Mouse (Mus musculus) thymus, adult 2 months (tissue): ENCODE data around the gene Gab3. TPM values are rescaled to one million over a fixed set of nuclear protein-coding genes. Genes with fewer than 3 reads are reported as not detected.
A peak's percentile ranks its signal among the peaks of the same experiment; 100 is the strongest.
"Not testable (repeated sequence)": the region's sequence is repeated elsewhere in the genome, so short reads cannot be mapped to it uniquely, and the experiment has no call there.

ENCODE experiments used
- DNase-seq: peaks from one replicate; pipeline ENCODE4 v3.0.0; 2021
- H3K27ac ChIP-seq: fragments of 200-500 bp; 2 replicates; pipeline ENCODE4 v1.5.1; 2012; ENCODE audit warnings: low read length, control low read depth; ENCODE audit not compliant: control insufficient read depth, insufficient read depth
- H3K27me3 ChIP-seq: fragments of 200-500 bp; 2 replicates; pipeline ENCODE4 v1.6.1; 2012; ENCODE audit warnings: mild to moderate bottlenecking, low read length, moderate library complexity, mixed read lengths; ENCODE audit not compliant: control insufficient read depth, insufficient read depth
- H3K36me3 ChIP-seq: fragments of 200-500 bp; 2 replicates; pipeline ENCODE4 v1.6.1; 2012; ENCODE audit warnings: mild to moderate bottlenecking, low read length, moderate library complexity; ENCODE audit not compliant: control insufficient read depth, insufficient read depth
- H3K4me1 ChIP-seq: fragments of 200-500 bp; replicated peaks from 2 replicates; pipeline ENCODE4 v1.6.1; 2012; ENCODE audit warnings: low read length; ENCODE audit not compliant: control insufficient read depth, insufficient read depth
- H3K4me3 ChIP-seq: fragments of 200-500 bp; 2 replicates; pipeline ENCODE4 v1.5.1; 2012; ENCODE audit warnings: mild to moderate bottlenecking, low read length, control low read depth, moderate library complexity; ENCODE audit not compliant: control insufficient read depth, insufficient read depth
- CTCF ChIP-seq: fragments of 200-500 bp; IDR thresholded peaks from 2 replicates; pipeline ENCODE4 v1.5.1; 2012; ENCODE audit warnings: mild to moderate bottlenecking, control low read depth, low read length, moderate library complexity, borderline replicate concordance; ENCODE audit not compliant: control insufficient read depth, poor library complexity, insufficient read depth; ENCODE audit errors: extremely low read depth
- POLR2A ChIP-seq: fragments of 200-500 bp; IDR thresholded peaks from 2 replicates; pipeline ENCODE4 v1.6.1; 2012; ENCODE audit warnings: mild to moderate bottlenecking, low read length, control low read depth, moderate library complexity; ENCODE audit not compliant: control insufficient read depth, poor library complexity, insufficient read depth; ENCODE audit errors: extremely low read depth
- WGBS: fragments of 180-500 bp; shearing (Covaris S2); methylation state at CpG from one replicate; pipeline ENCODE4 v1.1.7; 2018; 5-methylcytosine and 5-hydroxymethylcytosine counted together
- polyA plus RNA-seq: library from polyadenylated mRNA; depleted of rRNA; stranded (reverse); fragments of >200 nt; gene quantifications from 2 replicates; pipeline ENCODE4 v1.2.3, GENCODE M21; 2012; rRNA removed

Gab3 gene
- polyA plus RNA-seq, 1 experiment, result 3.0 TPM

DNA sequence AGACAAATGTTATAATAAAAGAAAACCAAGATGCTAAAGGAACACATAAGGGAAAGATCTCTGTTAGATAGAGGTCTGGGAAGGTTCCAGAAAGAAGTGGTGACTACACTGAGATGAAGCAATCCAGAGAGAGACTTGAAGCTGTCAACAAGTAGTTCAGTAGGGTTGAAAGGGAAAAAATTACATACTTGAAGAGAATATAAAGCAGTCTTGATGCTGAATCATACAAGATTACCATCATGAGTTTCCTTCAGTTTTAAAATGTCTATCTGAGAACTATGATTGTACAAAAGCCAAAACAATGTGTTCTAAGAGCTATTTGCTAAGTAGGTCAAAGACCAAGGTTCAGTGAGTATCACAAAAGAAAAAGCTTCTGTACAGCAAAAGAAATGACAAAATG is 48.6 kb downstream of the Gab3 start:
- Histone ChIP-seq H3K4me1 (no peaks in the 10 kb centered on the region), H3K27me3 (no peaks in the 10 kb centered on the region), H3K4me3 (no peak overlapping the region), H3K27ac (no peak overlapping the region), H3K36me3 (no peaks in the 10 kb centered on the region)
- TF ChIP-seq POLR2A (no peak), CTCF (no peak)
- no peak for DNase-seq

DNA sequence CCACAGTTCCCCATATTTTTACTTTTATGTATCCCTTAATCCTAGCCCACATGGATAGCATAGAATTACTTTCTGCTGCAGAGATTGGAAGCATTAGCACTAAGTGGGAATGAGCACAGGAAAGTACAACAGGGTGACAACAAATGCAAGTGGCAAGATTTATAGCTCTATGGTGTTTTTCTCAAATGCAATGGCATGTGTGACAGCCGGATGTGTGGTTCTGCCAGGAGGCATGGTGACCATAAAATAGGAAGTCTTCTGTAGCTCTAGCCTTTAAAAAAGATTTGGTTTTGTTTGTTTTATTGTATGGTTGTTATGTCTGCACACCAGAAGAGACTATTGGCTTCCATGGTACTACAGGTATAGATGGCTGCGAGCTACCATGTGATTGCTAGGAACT is 50.1 kb downstream of the Gab3 start:
- no peaks in the 10 kb centered on the region for H3K4me1 ChIP-seq
- H3K27ac ChIP-seq, result no peak overlapping the region
- TF ChIP-seq POLR2A (no peak), CTCF (no peak)
- no peak overlapping the region for H3K4me3 ChIP-seq
- H3K36me3 ChIP-seq, result no peaks in the 10 kb centered on the region
- WGBS, result 47% methylated on average over 2 of the region's 2 CpGs
- H3K27me3 ChIP-seq, result no peaks in the 10 kb centered on the region
- DNase-seq, result no peak

DNA sequence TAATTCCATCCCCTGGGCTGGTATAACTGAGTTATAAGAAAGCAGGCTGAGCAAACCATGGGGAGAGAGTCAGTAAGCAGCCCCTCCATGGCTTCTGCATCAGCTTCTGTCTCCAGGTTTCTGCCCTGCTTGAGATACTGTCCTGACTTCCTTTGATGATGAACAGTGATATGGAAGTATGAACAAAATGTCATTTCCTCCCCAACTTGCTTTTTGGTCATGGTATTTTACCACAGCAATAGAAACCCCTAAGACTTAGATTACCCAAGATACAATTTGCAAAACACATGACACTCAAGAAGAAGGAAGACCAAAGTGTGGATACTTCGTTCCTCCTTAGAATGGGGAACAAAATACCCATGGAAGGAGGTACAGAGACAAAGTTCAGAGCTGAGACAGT is 51.2 kb downstream of the Gab3 start:
- H3K27me3 ChIP-seq, H3K4me1 ChIP-seq, H3K36me3 ChIP-seq, DNase-seq, H3K27ac ChIP-seq, H3K4me3 ChIP-seq: not testable (repeated sequence)
- 9% methylated on average over 1 of the region's 1 CpGs for WGBS

DNA sequence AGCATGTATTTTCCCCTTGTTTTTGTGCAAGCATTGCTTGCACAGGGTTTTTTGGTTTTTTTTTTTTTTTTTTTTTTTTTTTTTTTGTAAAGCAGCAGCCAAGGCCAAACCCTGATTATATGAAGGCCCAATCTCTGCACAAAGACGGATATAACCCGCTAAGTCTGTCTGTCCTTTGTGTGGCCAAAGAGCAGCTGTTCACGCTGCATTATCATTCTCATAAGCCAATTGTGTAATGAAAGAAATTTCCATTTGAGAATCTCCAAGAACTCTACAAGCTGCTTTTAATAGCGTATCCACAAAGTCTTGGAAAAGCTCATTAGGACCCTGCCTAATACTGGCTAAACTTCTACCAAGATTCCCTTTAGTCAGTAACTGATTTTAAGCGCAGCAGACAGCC is 101.5 kb downstream of the Gab3 start:
- WGBS, result 97% methylated on average over 5 of the region's 5 CpGs
- TF ChIP-seq CTCF (no peak), POLR2A (no peak)
- H3K27me3 ChIP-seq, result no peaks in the 10 kb centered on the region
- no peaks in the 10 kb centered on the region for H3K4me1 ChIP-seq
- DNase-seq, result no peak
- H3K27ac ChIP-seq, result no peak overlapping the region
- H3K4me3 ChIP-seq, result no peak overlapping the region
- H3K36me3 ChIP-seq, result no peaks in the 10 kb centered on the region

DNA sequence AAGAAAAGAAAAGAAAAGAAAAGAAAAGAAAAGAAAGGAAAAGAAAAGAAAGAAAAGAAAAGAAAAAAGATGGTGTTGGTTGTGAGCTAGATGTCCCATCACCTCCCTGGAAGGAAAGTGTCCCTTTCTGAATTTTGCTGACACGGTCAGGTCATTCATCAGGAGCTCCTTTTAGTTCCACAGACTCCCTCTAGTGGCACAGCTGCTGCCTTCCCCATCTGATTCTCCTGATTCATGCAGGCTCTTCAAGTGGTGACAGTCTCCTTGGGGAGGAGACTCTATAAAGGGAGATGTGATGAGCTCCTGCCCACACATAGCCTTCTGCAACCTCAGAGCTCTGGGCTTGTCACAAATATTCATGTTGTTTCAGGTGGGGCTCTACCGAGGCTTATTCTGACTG is 122.4 kb downstream of the Gab3 start:
- not testable (repeated sequence) for H3K36me3 ChIP-seq, H3K4me1 ChIP-seq, H3K4me3 ChIP-seq, H3K27me3 ChIP-seq, H3K27ac ChIP-seq
- WGBS, result 15% methylated on average over 1 of the region's 2 CpGs
- DNase-seq, result peak; percentile 14

DNA sequence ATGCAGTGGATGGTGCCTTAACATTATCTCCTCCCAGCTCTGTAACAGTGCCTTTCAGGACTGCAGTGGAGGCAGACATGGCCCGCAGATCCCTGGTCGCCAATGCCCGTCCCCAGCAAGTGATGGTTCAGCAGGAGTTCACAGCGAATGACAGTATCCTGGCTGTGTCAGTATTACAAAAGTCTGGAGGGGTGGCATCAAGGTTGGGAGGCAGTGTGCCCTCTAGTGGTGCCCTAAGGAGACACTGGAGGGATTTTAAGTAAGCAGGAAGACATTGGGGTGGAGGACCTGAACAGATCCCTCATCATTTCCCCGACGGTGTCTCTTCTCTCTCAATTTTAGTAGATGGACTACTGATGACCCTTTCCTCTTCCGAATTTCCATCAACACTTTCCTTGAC is 126.1 kb downstream of the Gab3 start:
- H3K27me3 ChIP-seq, H3K4me1 ChIP-seq, H3K4me3 ChIP-seq, H3K36me3 ChIP-seq, H3K27ac ChIP-seq: not testable (repeated sequence)
- DNase-seq, result peak; percentile 16
- WGBS, result 76% methylated on average over 7 of the region's 7 CpGs

Other genes with a start within 250 kb of the Gab3 start
- gene Gm5936, start 248.3 kb downstream of the Gab3 start, polyA plus RNA-seq, result 0.08 and 0.09 TPM in 2 replicates
- 22.0 and 28.8 TPM in 2 replicates for gene Dkc1, start 10.4 kb upstream of the Gab3 start, polyA plus RNA-seq
- gene Mpp1, start 45.6 kb upstream of the Gab3 start, polyA plus RNA-seq, result 126 and 131 TPM in 2 replicates
- not detected in 2 replicates for gene Smim9, start 78.3 kb upstream of the Gab3 start, polyA plus RNA-seq